Mouse (Mus musculus): ENCODE results near the gene Ankfn1. TPM values are rescaled to one million over a fixed set of nuclear protein-coding genes. Genes with fewer than 3 reads are reported as not detected.

Gene Ankfn1
- polyA plus RNA-seq, 1 experiment from 2014 or later = not detected

- no peak for ATAC-seq (ENCODE audit: insufficient number of reproducible peaks, low FRiP score)
- Histone ChIP-seq H3K27me3 (replicated peaks) (no peaks in the 10 kb centered on the region), H3K27ac (ENCODE audit: poor library complexity, severe bottlenecking) (no peak overlapping the region), H3K36me3 (no peaks in the 10 kb centered on the region), H3K4me3 (no peak overlapping the region), H3K4me1 (replicated peaks) (peaks cover 5% of the 10 kb centered on the region), H3K9me3 (replicated peaks) (no peaks in the 10 kb centered on the region), H3K4me2 (no peak overlapping the region), H3K9ac (no peak overlapping the region)
- WGBS = 66% methylated on average over 2 of the region's 2 CpGs
These were observed 100.5 kb downstream of the Ankfn1 start for GRCm38 (mm10) chr11:89676922-89677321.

- no peak for ATAC-seq (ENCODE audit: insufficient number of reproducible peaks, low FRiP score)
- H3K9me3 ChIP-seq (replicated peaks) = no peaks in the 10 kb centered on the region
- H3K36me3 ChIP-seq = no peaks in the 10 kb centered on the region
- H3K4me3 ChIP-seq = no peak overlapping the region
- no peaks in the 10 kb centered on the region for H3K27me3 ChIP-seq (replicated peaks)
- H3K27ac ChIP-seq (ENCODE audit: poor library complexity, severe bottlenecking) = no peak overlapping the region
- H3K4me2 ChIP-seq = no peak overlapping the region
- peaks cover 5% of the 10 kb centered on the region for H3K4me1 ChIP-seq (replicated peaks)
- H3K9ac ChIP-seq = no peak overlapping the region
- WGBS = 41% methylated on average over 1 of the region's 1 CpGs
These were observed 103.4 kb downstream of the Ankfn1 start for GRCm38 (mm10) chr11:89673916-89674507.

- no peak overlapping the region for H3K4me2 ChIP-seq
- H3K9ac ChIP-seq = no peak overlapping the region
- WGBS = 63% methylated on average over 3 of the region's 3 CpGs
- no peaks in the 10 kb centered on the region for H3K9me3 ChIP-seq (replicated peaks)
- H3K27me3 ChIP-seq (replicated peaks) = no peaks in the 10 kb centered on the region
- H3K27ac ChIP-seq (ENCODE audit: poor library complexity, severe bottlenecking) = no peak overlapping the region
- no peak for ATAC-seq (ENCODE audit: insufficient number of reproducible peaks, low FRiP score)
- peaks cover 5% of the 10 kb centered on the region for H3K4me1 ChIP-seq (replicated peaks)
- no peaks in the 10 kb centered on the region for H3K36me3 ChIP-seq
- H3K4me3 ChIP-seq = no peak overlapping the region
These were observed 104.9 kb downstream of the Ankfn1 start for GRCm38 (mm10) chr11:89672510-89673085.

DNA sequence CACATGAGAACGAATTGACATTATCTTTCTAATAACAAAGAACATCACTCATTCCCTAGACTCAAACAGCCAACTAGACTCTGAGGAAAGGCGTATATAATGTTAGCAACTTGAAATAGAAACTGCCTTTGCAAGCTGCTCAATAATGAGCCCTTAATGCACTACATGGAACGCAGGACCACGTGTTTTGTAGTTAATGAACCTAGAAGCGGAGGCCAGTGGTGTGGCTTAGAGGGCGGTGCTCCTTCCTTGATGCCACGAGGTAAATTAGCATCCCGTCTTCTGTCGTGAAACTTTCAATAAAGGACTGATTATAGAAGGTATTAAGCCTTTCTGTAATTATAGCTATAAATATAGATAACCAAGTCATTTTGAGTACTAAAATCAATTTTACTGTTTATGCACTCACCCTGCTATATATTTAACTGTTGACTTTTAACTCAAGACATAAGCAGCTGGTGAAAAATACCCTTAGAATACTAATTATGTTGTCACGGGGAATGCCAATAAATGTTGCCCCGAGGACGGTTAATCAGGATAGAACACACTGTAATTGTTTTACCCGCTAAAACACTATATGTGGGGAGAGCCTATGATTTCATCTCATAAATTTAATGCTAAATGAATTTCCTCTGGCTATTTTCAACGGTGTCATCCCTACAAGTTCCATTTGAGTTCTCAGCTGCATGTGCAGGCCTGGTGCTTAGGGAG, 112.1 kb downstream of the Ankfn1 start:
- no peaks in the 10 kb centered on the region for H3K9me3 ChIP-seq (replicated peaks)
- no peak for ATAC-seq (ENCODE audit: insufficient number of reproducible peaks, low FRiP score)
- no peaks in the 10 kb centered on the region for H3K4me1 ChIP-seq (replicated peaks)
- H3K4me3 ChIP-seq = no peak overlapping the region
- no peaks in the 10 kb centered on the region for H3K27me3 ChIP-seq (replicated peaks)
- no peak overlapping the region for H3K9ac ChIP-seq
- no peaks in the 10 kb centered on the region for H3K36me3 ChIP-seq
- no peak overlapping the region for H3K27ac ChIP-seq (ENCODE audit: poor library complexity, severe bottlenecking)
- WGBS = 83% methylated on average over 14 of the region's 14 CpGs
- H3K4me2 ChIP-seq = no peak overlapping the region

GRCm38 (mm10) chr11:89659048-89659447, 118.4 kb downstream of the Ankfn1 start:
- Histone ChIP-seq H3K4me3 (no peak overlapping the region), H3K4me2 (no peak overlapping the region), H3K9me3 (replicated peaks) (no peaks in the 10 kb centered on the region), H3K9ac (no peak overlapping the region), H3K36me3 (no peaks in the 10 kb centered on the region), H3K4me1 (replicated peaks) (no peaks in the 10 kb centered on the region; the same call in 1 of the 2 replicates), H3K27ac (ENCODE audit: poor library complexity, severe bottlenecking) (no peak overlapping the region), H3K27me3 (replicated peaks) (no peaks in the 10 kb centered on the region)
- no peak for ATAC-seq (ENCODE audit: insufficient number of reproducible peaks, low FRiP score)
- 56% methylated on average over 3 of the region's 3 CpGs for whole genome bisulfite sequencing

- Histone ChIP-seq H3K4me2 (no peak overlapping the region), H3K9ac (no peak overlapping the region), H3K27me3 (replicated peaks) (no peaks in the 10 kb centered on the region), H3K4me3 (no peak overlapping the region), H3K27ac (ENCODE audit: poor library complexity, severe bottlenecking) (no peak overlapping the region), H3K4me1 (replicated peaks) (no peaks in the 10 kb centered on the region; the same call in 1 of the 2 replicates), H3K36me3 (no peaks in the 10 kb centered on the region), H3K9me3 (replicated peaks) (no peaks in the 10 kb centered on the region)
- no peak for ATAC-seq (ENCODE audit: insufficient number of reproducible peaks, low FRiP score)
These were observed 120.9 kb downstream of the Ankfn1 start for GRCm38 (mm10) chr11:89656556-89656955.

DNA sequence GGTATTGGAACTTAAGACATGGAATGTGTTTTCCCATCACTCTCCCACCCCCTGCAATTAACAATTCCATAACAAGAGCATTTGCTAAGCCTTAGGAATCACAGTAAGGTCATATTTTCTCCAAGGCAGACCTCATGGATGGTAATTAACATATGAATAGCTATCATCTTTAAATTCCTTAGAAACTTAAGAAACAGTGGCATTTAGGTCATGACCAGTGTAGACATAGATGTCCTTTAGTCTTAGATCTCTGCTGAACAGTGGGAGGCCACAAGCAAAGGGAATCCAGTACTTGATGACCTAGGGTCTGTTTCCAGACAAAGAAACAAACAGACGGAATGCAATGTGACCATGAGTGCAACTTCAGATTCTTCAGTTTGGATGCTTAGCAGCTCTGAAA, 141.7 kb downstream of the Ankfn1 start:
- Histone ChIP-seq H3K36me3 (no peaks in the 10 kb centered on the region), H3K9ac (no peak overlapping the region), H3K27me3 (replicated peaks) (no peaks in the 10 kb centered on the region), H3K9me3 (replicated peaks) (no peaks in the 10 kb centered on the region; the same call in 1 of the 2 replicates), H3K4me1 (replicated peaks) (no peaks in the 10 kb centered on the region), H3K4me2 (no peak overlapping the region), H3K4me3 (no peak overlapping the region), H3K27ac (ENCODE audit: poor library complexity, severe bottlenecking) (no peak overlapping the region)
- ATAC-seq (ENCODE audit: insufficient number of reproducible peaks, low FRiP score) = no peak
- 73% methylated on average over 1 of the region's 1 CpGs for WGBS

GRCm38 (mm10) chr11:89631315-89631714, 146.1 kb downstream of the Ankfn1 start:
- Histone ChIP-seq H3K36me3 (no peaks in the 10 kb centered on the region), H3K27me3 (replicated peaks) (no peaks in the 10 kb centered on the region), H3K4me3 (no peak overlapping the region), H3K9ac (no peak overlapping the region), H3K9me3 (replicated peaks) (no peaks in the 10 kb centered on the region; the same call in 1 of the 2 replicates), H3K4me2 (no peak overlapping the region), H3K27ac (ENCODE audit: poor library complexity, severe bottlenecking) (no peak overlapping the region), H3K4me1 (replicated peaks) (peaks cover 5% of the 10 kb centered on the region)
- 66% methylated on average over 2 of the region's 2 CpGs for WGBS
- ATAC-seq (ENCODE audit: insufficient number of reproducible peaks, low FRiP score) = no peak

GRCm38 (mm10) chr11:89628562-89628961, 148.9 kb downstream of the Ankfn1 start:
- H3K9me3 ChIP-seq (replicated peaks) = no peaks in the 10 kb centered on the region; the same call in 1 of the 2 replicates
- H3K36me3 ChIP-seq = no peaks in the 10 kb centered on the region
- no peak overlapping the region for H3K9ac ChIP-seq
- H3K27me3 ChIP-seq (replicated peaks) = no peaks in the 10 kb centered on the region
- H3K4me1 ChIP-seq (replicated peaks) = peaks cover 5% of the 10 kb centered on the region
- no peak for ATAC-seq (ENCODE audit: insufficient number of reproducible peaks, low FRiP score)
- H3K27ac ChIP-seq (ENCODE audit: poor library complexity, severe bottlenecking) = no peak overlapping the region
- no peak overlapping the region for H3K4me3 ChIP-seq
- H3K4me2 ChIP-seq = no peak overlapping the region
- WGBS = 56% methylated on average over 6 of the region's 6 CpGs

GRCm38 (mm10) chr11:89627232-89627631, 150.2 kb downstream of the Ankfn1 start:
- no peak overlapping the region for H3K4me3 ChIP-seq
- ATAC-seq (ENCODE audit: insufficient number of reproducible peaks, low FRiP score) = no peak
- H3K9me3 ChIP-seq (replicated peaks) = no peaks in the 10 kb centered on the region
- no peak overlapping the region for H3K4me2 ChIP-seq
- no peaks in the 10 kb centered on the region for H3K36me3 ChIP-seq
- H3K27me3 ChIP-seq (replicated peaks) = no peaks in the 10 kb centered on the region
- H3K4me1 ChIP-seq (replicated peaks) = peaks cover 5% of the 10 kb centered on the region
- no peak overlapping the region for H3K27ac ChIP-seq (ENCODE audit: poor library complexity, severe bottlenecking)
- H3K9ac ChIP-seq = no peak overlapping the region

DNA sequence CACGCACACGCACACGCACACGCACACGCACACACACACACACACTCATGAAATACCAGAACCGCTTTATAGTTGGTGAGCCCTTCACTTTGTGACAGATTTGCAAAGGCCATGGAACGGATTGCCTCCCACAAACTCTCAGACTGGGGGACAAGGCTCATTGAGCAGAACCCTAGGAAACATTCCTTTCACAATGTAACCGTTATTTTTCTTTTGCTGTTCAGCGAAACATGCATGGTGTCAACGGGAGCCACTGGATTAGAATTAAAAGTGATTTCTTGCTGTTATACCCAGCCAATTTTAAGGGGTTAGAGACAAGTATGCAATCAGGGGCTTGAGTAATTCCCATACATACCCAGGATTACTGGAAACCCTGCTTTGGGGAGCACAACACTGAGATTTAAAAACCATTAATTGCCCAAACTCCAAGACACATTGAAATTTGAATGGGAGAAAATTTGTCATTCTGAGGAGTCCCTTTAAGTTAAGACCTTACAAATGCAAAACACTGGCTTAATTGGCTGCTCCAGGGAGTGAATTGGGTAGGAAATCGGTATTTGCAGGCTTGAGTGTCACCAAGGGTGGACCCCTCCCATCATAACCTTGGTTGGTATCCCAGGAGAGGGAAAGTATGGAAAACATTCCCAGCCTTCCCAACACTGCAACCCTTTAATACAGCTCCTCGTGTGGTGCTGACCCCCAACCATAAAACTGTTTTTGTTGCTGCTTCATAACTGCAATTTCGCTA, 153.6 kb downstream of the Ankfn1 start:
- Histone ChIP-seq H3K4me3 (no peak overlapping the region), H3K27ac (ENCODE audit: poor library complexity, severe bottlenecking) (no peak overlapping the region), H3K9me3 (replicated peaks) (no peaks in the 10 kb centered on the region), H3K36me3 (no peaks in the 10 kb centered on the region), H3K4me1 (replicated peaks) (peaks cover 5% of the 10 kb centered on the region), H3K9ac (no peak overlapping the region), H3K27me3 (replicated peaks) (no peaks in the 10 kb centered on the region), H3K4me2 (no peak overlapping the region)
- ATAC-seq (ENCODE audit: insufficient number of reproducible peaks, low FRiP score) = no peak
- WGBS = 82% methylated on average over 13 of the region's 13 CpGs
